ENCODE assay signal across 8 mouse cellular contexts in the genomic region with DNA sequence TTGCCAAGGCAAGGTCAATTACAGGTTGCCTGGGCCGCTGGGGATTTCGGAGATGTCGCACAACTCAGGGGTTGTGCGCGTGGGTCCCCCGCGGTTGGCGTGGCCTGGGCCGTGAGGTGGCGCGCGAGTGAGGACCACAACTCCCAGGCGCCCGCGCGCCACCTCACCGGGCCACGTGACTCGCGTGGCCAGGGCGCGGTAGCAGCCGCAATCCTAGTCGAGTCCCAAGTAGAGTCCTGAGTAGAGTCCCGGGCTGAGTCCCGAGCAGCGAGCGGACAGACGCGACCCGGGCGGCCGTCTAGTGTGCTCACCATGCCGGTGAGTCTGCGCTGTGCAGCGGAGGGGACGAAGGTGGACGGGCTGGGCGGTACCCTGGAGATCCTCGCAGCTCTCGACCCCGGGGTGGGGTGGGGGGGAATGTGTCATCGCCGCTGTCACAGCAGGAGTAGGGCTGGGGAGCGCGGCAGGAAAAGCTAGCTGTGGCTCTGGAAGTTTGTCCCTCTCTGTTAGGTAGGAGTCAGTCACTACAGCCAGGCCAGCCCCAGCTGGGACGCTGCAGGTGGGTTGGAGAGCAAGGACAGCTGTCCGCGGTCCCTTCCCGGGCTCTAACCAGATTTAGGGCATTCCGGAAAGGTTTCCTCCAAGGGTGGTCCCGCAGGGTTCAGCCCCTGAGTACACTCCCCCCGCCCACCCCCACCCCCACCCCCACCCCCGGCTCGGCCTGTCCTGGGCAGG. TPM values are rescaled to one million over a fixed set of nuclear protein-coding genes. Genes with fewer than 3 reads are reported as not detected.
DNase-seq lines count a peak whose midpoint lies in the region; ATAC-seq and TF ChIP-seq lines count a peak whose summit lies in the region.

No protein-coding gene starts in this region.

- no peaks in the 10 kb centered on the region for H3K27me3 ChIP-seq in embryonic facial prominence, embryonic 12.5 days
- H3K27me3 ChIP-seq in limb, embryonic 15.5 days, result no peaks in the 10 kb centered on the region
- H3K27me3 ChIP-seq in midbrain, postnatal 0 days (ENCODE audit: insufficient read depth, low read length), result no peaks in the 10 kb centered on the region

- under 1% methylated on average over 55 of the region's 55 CpGs for WGBS in embryonic facial prominence, embryonic 12.5 days
- WGBS in limb, embryonic 15.5 days, result under 1% methylated on average over 55 of the region's 55 CpGs
- WGBS in midbrain, postnatal 0 days, result under 1% methylated on average over 55 of the region's 55 CpGs

- peak; percentile 93 for ATAC-seq in embryonic facial prominence, embryonic 12.5 days (ENCODE audit: insufficient number of reproducible peaks, insufficient read depth, low FRiP score, low TSS enrichment)
- ATAC-seq in limb, embryonic 15.5 days (ENCODE audit: insufficient number of reproducible peaks, low FRiP score, low TSS enrichment, low read depth), result peak; percentile 78
- peak; percentile 89 for ATAC-seq in midbrain, postnatal 0 days (ENCODE audit: low FRiP score)

- no peaks in the 10 kb centered on the region for H3K9me3 ChIP-seq in embryonic facial prominence, embryonic 12.5 days
- no peaks in the 10 kb centered on the region for H3K9me3 ChIP-seq in limb, embryonic 15.5 days
- H3K9me3 ChIP-seq in midbrain, postnatal 0 days (ENCODE audit: low read length), result no peaks in the 10 kb centered on the region

- no peaks in the 10 kb centered on the region for H3K36me3 ChIP-seq in embryonic facial prominence, embryonic 12.5 days
- H3K36me3 ChIP-seq in limb, embryonic 15.5 days, result peaks cover 5% of the 10 kb centered on the region; the same call in 1 of the 2 replicates
- peaks cover 4% of the 10 kb centered on the region; the same call in 1 of the 2 replicates for H3K36me3 ChIP-seq in midbrain, postnatal 0 days (ENCODE audit: insufficient read depth, low read length)

- peaks cover 5% of the 10 kb centered on the region; the same call in 1 of the 2 replicates for H3K4me1 ChIP-seq in embryonic facial prominence, embryonic 12.5 days
- peaks cover 12% of the 10 kb centered on the region for H3K4me1 ChIP-seq in limb, embryonic 15.5 days
- H3K4me1 ChIP-seq in midbrain, postnatal 0 days (ENCODE audit: insufficient read depth, low read length), result peaks cover 7% of the 10 kb centered on the region

- TF ChIP-seq CTCF in midbrain, postnatal 0 days (IDR thresholded peaks at IDR 0.05), result peak; percentile 45

- H3K4me2 ChIP-seq in embryonic facial prominence, embryonic 12.5 days (replicated peaks), result peak overlapping the region; percentile 94
- peak overlapping the region; percentile 76 for H3K4me2 ChIP-seq in limb, embryonic 15.5 days
- H3K4me2 ChIP-seq in midbrain, postnatal 0 days (ENCODE audit: low read depth, low read length, poor library complexity, severe bottlenecking), result peak overlapping the region; percentile 72

- H3K9ac ChIP-seq in embryonic facial prominence, embryonic 12.5 days, result peak overlapping the region; percentile 66
- peak overlapping the region; percentile 64 for H3K9ac ChIP-seq in limb, embryonic 15.5 days
- H3K9ac ChIP-seq in midbrain, postnatal 0 days (replicated peaks; ENCODE audit: low read length, poor library complexity, severe bottlenecking), result peak overlapping the region; percentile 73

- no peak overlapping the region for H3K27ac ChIP-seq in embryonic facial prominence, embryonic 12.5 days
- H3K27ac ChIP-seq in limb, embryonic 15.5 days, result peak overlapping the region; percentile 83
- H3K27ac ChIP-seq in midbrain, postnatal 0 days (ENCODE audit: low read depth, low read length), result peak overlapping the region; percentile 55; the same call in 1 of the 2 replicates

- peak; percentile 72 for DNase-seq in 416B (ENCODE audit: low read depth)
- DNase-seq in adrenal gland, postnatal 36 days, result peak; percentile 88 to 92
- DNase-seq in heart, adult 9 months (ENCODE audit: low spot score in 2 of 2), result peak; percentile 81
- peak; percentile 79 for DNase-seq in kidney, adult 9 months
- DNase-seq in midbrain, postnatal 0 days (ENCODE audit: low spot score), result peak; percentile 85
- peak; percentile 58 to 63 for DNase-seq in spleen, postnatal 36 days (ENCODE audit: low spot score in 2 of 2)

- peak overlapping the region; percentile 77 for H3K4me3 ChIP-seq in embryonic facial prominence, embryonic 12.5 days
- H3K4me3 ChIP-seq in limb, embryonic 15.5 days, result peak overlapping the region; percentile 81
- H3K4me3 ChIP-seq in midbrain, postnatal 0 days (ENCODE audit: low read depth, low read length), result peak overlapping the region; percentile 80

RNA-seq across cellular contexts. Expression of a gene that starts 24.1 kb away (rescaled TPM):
- total RNA-seq in adrenal gland, postnatal 36 days (2021), result 10 to 100 TPM; 30.8 to 36.9 TPM
- 14.5 and 15.4 TPM in 2 replicates for polyA plus RNA-seq in embryonic facial prominence, embryonic 12.5 days (2016; fragmentation: Nextera tagmentation; extraction: Ambion mirVana)
- polyA plus RNA-seq in limb, embryonic 15.5 days (2015; fragmentation: Nextera tagmentation; extraction: Ambion mirVana), result 49.7 and 51.4 TPM in 2 replicates
- 18.0 and 23.8 TPM in 2 replicates for total RNA-seq in midbrain, postnatal 0 days (2014; rRNA removed)
- polyA plus RNA-seq in midbrain, postnatal 0 days (2015; fragmentation: Nextera tagmentation; extraction: Ambion mirVana), result 12.0 and 13.2 TPM in 2 replicates

RNA-seq across cellular contexts. Expression of a gene that starts 55.6 kb away (rescaled TPM):
- total RNA-seq in adrenal gland, postnatal 36 days (2021), result 1 to 10 TPM; 5.4 to 6.2 TPM
- 15.2 and 18.1 TPM in 2 replicates for polyA plus RNA-seq in embryonic facial prominence, embryonic 12.5 days (2016; fragmentation: Nextera tagmentation; extraction: Ambion mirVana)
- 9.4 and 10.5 TPM in 2 replicates for polyA plus RNA-seq in limb, embryonic 15.5 days (2015; fragmentation: Nextera tagmentation; extraction: Ambion mirVana)
- 25.1 and 30.3 TPM in 2 replicates for total RNA-seq in midbrain, postnatal 0 days (2014; rRNA removed)
- 18.9 and 20.5 TPM in 2 replicates for polyA plus RNA-seq in midbrain, postnatal 0 days (2015; fragmentation: Nextera tagmentation; extraction: Ambion mirVana)
